Mouse (Mus musculus): ENCODE results near the gene Plekhg3. TPM values are rescaled to one million over a fixed set of nuclear protein-coding genes. Genes with fewer than 3 reads are reported as not detected.

Plekhg3 gene
- polyA plus RNA-seq, 1 experiment from 2014 or later, result 0.47 TPM

- no peak overlapping the region for H3K4me2 ChIP-seq (ENCODE audit: low read depth, low read length)
- H3K27ac ChIP-seq (ENCODE audit: low read depth, low read length), result no peak overlapping the region
- H3K4me1 ChIP-seq (ENCODE audit: control insufficient read depth, insufficient read depth, low read length), result no peaks in the 10 kb centered on the region
- H3K9me3 ChIP-seq (ENCODE audit: control insufficient read depth, low read length), result no peaks in the 10 kb centered on the region
- 76% methylated on average over 1 of the region's 1 CpGs for WGBS
- H3K4me3 ChIP-seq (ENCODE audit: low read depth, low read length), result no peak overlapping the region
- H3K9ac ChIP-seq (replicated peaks; ENCODE audit: low read depth, low read length), result no peak overlapping the region
- no peak for ATAC-seq (ENCODE audit: low read depth)
- no peaks in the 10 kb centered on the region for H3K27me3 ChIP-seq (ENCODE audit: control insufficient read depth, insufficient read depth, low read length)
- no peaks in the 10 kb centered on the region for H3K36me3 ChIP-seq (ENCODE audit: control insufficient read depth, insufficient read depth, low read length)
Observed at GRCm38 (mm10) chr12:76592213-76592612, 61.5 kb downstream of the Plekhg3 start.

- Histone ChIP-seq H3K27me3 (ENCODE audit: control insufficient read depth, insufficient read depth, low read length) (no peaks in the 10 kb centered on the region), H3K4me1 (ENCODE audit: control insufficient read depth, insufficient read depth, low read length) (no peaks in the 10 kb centered on the region), H3K4me3 (ENCODE audit: low read depth, low read length) (no peak overlapping the region), H3K4me2 (ENCODE audit: low read depth, low read length) (no peak overlapping the region), H3K36me3 (ENCODE audit: control insufficient read depth, insufficient read depth, low read length) (no peaks in the 10 kb centered on the region), H3K9ac (replicated peaks; ENCODE audit: low read depth, low read length) (no peak overlapping the region), H3K9me3 (ENCODE audit: control insufficient read depth, low read length) (no peaks in the 10 kb centered on the region), H3K27ac (ENCODE audit: low read depth, low read length) (no peak overlapping the region)
- 84% methylated on average over 6 of the region's 6 CpGs for WGBS
- ATAC-seq (ENCODE audit: low read depth), result no peak
Observed at GRCm38 (mm10) chr12:76593254-76593653, 62.6 kb downstream of the Plekhg3 start.

GRCm38 (mm10) chr12:76593839-76594322 is 63.2 kb downstream of the Plekhg3 start:
- ATAC-seq (ENCODE audit: low read depth), result peak; percentile 32; the same call in 1 of the 2 replicates
- no peak overlapping the region; the same call in 1 of the 2 replicates for H3K9ac ChIP-seq (replicated peaks; ENCODE audit: low read depth, low read length)
- H3K4me2 ChIP-seq (ENCODE audit: low read depth, low read length), result no peak overlapping the region
- H3K27me3 ChIP-seq (ENCODE audit: control insufficient read depth, insufficient read depth, low read length), result no peaks in the 10 kb centered on the region
- H3K4me1 ChIP-seq (ENCODE audit: control insufficient read depth, insufficient read depth, low read length), result no peaks in the 10 kb centered on the region
- no peak overlapping the region for H3K4me3 ChIP-seq (ENCODE audit: low read depth, low read length)
- no peak overlapping the region for H3K27ac ChIP-seq (ENCODE audit: low read depth, low read length)
- 13% methylated on average over 7 of the region's 7 CpGs for WGBS
- H3K36me3 ChIP-seq (ENCODE audit: control insufficient read depth, insufficient read depth, low read length), result no peaks in the 10 kb centered on the region
- H3K9me3 ChIP-seq (ENCODE audit: control insufficient read depth, low read length), result no peaks in the 10 kb centered on the region

- H3K9me3 ChIP-seq (ENCODE audit: control insufficient read depth, low read length), result no peaks in the 10 kb centered on the region
- no peaks in the 10 kb centered on the region for H3K27me3 ChIP-seq (ENCODE audit: control insufficient read depth, insufficient read depth, low read length)
- no peak overlapping the region for H3K4me3 ChIP-seq (ENCODE audit: low read depth, low read length)
- H3K27ac ChIP-seq (ENCODE audit: low read depth, low read length), result no peak overlapping the region
- no peaks in the 10 kb centered on the region for H3K36me3 ChIP-seq (ENCODE audit: control insufficient read depth, insufficient read depth, low read length)
- H3K4me2 ChIP-seq (ENCODE audit: low read depth, low read length), result no peak overlapping the region
- no peak overlapping the region for H3K9ac ChIP-seq (replicated peaks; ENCODE audit: low read depth, low read length)
- H3K4me1 ChIP-seq (ENCODE audit: control insufficient read depth, insufficient read depth, low read length), result no peaks in the 10 kb centered on the region
- WGBS, result 70% methylated on average over 3 of the region's 3 CpGs
- no peak for ATAC-seq (ENCODE audit: low read depth)
Observed at GRCm38 (mm10) chr12:76594556-76594955, 63.9 kb downstream of the Plekhg3 start.

GRCm38 (mm10) chr12:76595830-76596229 is 65.1 kb downstream of the Plekhg3 start:
- Histone ChIP-seq H3K4me3 (ENCODE audit: low read depth, low read length) (no peak overlapping the region), H3K27ac (ENCODE audit: low read depth, low read length) (no peak overlapping the region), H3K27me3 (ENCODE audit: control insufficient read depth, insufficient read depth, low read length) (no peaks in the 10 kb centered on the region), H3K4me1 (ENCODE audit: control insufficient read depth, insufficient read depth, low read length) (no peaks in the 10 kb centered on the region), H3K9ac (replicated peaks; ENCODE audit: low read depth, low read length) (no peak overlapping the region), H3K36me3 (ENCODE audit: control insufficient read depth, insufficient read depth, low read length) (no peaks in the 10 kb centered on the region), H3K9me3 (ENCODE audit: control insufficient read depth, low read length) (no peaks in the 10 kb centered on the region), H3K4me2 (ENCODE audit: low read depth, low read length) (no peak overlapping the region)
- ATAC-seq (ENCODE audit: low read depth), result no peak
- WGBS, result 75% methylated on average over 2 of the region's 2 CpGs

- H3K4me1 ChIP-seq (ENCODE audit: control insufficient read depth, insufficient read depth, low read length), result no peaks in the 10 kb centered on the region
- no peaks in the 10 kb centered on the region for H3K9me3 ChIP-seq (ENCODE audit: control insufficient read depth, low read length)
- H3K27me3 ChIP-seq (ENCODE audit: control insufficient read depth, insufficient read depth, low read length), result no peaks in the 10 kb centered on the region
- no peak overlapping the region for H3K4me3 ChIP-seq (ENCODE audit: low read depth, low read length)
- ATAC-seq (ENCODE audit: low read depth), result peak; percentile 57; the same call in 1 of the 2 replicates
- 58% methylated on average over 15 of the region's 15 CpGs for WGBS
- H3K9ac ChIP-seq (replicated peaks; ENCODE audit: low read depth, low read length), result no peak overlapping the region
- no peak overlapping the region for H3K4me2 ChIP-seq (ENCODE audit: low read depth, low read length)
- no peaks in the 10 kb centered on the region for H3K36me3 ChIP-seq (ENCODE audit: control insufficient read depth, insufficient read depth, low read length)
- no peak overlapping the region for H3K27ac ChIP-seq (ENCODE audit: low read depth, low read length)
Observed at GRCm38 (mm10) chr12:76596292-76597023, 65.8 kb downstream of the Plekhg3 start.

- H3K9ac ChIP-seq (replicated peaks; ENCODE audit: low read depth, low read length), result no peak overlapping the region
- no peak for ATAC-seq (ENCODE audit: low read depth)
- H3K9me3 ChIP-seq (ENCODE audit: control insufficient read depth, low read length), result no peaks in the 10 kb centered on the region
- no peaks in the 10 kb centered on the region for H3K4me1 ChIP-seq (ENCODE audit: control insufficient read depth, insufficient read depth, low read length)
- WGBS, result 87% methylated on average over 15 of the region's 15 CpGs
- no peak overlapping the region for H3K4me2 ChIP-seq (ENCODE audit: low read depth, low read length)
- no peak overlapping the region for H3K4me3 ChIP-seq (ENCODE audit: low read depth, low read length)
- no peaks in the 10 kb centered on the region for H3K36me3 ChIP-seq (ENCODE audit: control insufficient read depth, insufficient read depth, low read length)
- H3K27me3 ChIP-seq (ENCODE audit: control insufficient read depth, insufficient read depth, low read length), result no peaks in the 10 kb centered on the region
- H3K27ac ChIP-seq (ENCODE audit: low read depth, low read length), result no peak overlapping the region
Observed at GRCm38 (mm10) chr12:76597577-76598100, 66.9 kb downstream of the Plekhg3 start.

GRCm38 (mm10) chr12:76598196-76598928 is 67.7 kb downstream of the Plekhg3 start:
- no peak overlapping the region for H3K4me2 ChIP-seq (ENCODE audit: low read depth, low read length)
- ATAC-seq (ENCODE audit: low read depth), result no peak
- H3K27me3 ChIP-seq (ENCODE audit: control insufficient read depth, insufficient read depth, low read length), result no peaks in the 10 kb centered on the region
- no peaks in the 10 kb centered on the region for H3K9me3 ChIP-seq (ENCODE audit: control insufficient read depth, low read length)
- 81% methylated on average over 24 of the region's 24 CpGs for WGBS
- H3K36me3 ChIP-seq (ENCODE audit: control insufficient read depth, insufficient read depth, low read length), result no peaks in the 10 kb centered on the region
- no peak overlapping the region for H3K4me3 ChIP-seq (ENCODE audit: low read depth, low read length)
- H3K9ac ChIP-seq (replicated peaks; ENCODE audit: low read depth, low read length), result no peak overlapping the region
- no peak overlapping the region for H3K27ac ChIP-seq (ENCODE audit: low read depth, low read length)
- H3K4me1 ChIP-seq (ENCODE audit: control insufficient read depth, insufficient read depth, low read length), result no peaks in the 10 kb centered on the region

- Histone ChIP-seq H3K4me2 (ENCODE audit: low read depth, low read length) (no peak overlapping the region), H3K4me3 (ENCODE audit: low read depth, low read length) (no peak overlapping the region), H3K27ac (ENCODE audit: low read depth, low read length) (no peak overlapping the region), H3K27me3 (ENCODE audit: control insufficient read depth, insufficient read depth, low read length) (no peaks in the 10 kb centered on the region), H3K4me1 (ENCODE audit: control insufficient read depth, insufficient read depth, low read length) (no peaks in the 10 kb centered on the region), H3K9ac (replicated peaks; ENCODE audit: low read depth, low read length) (no peak overlapping the region), H3K36me3 (ENCODE audit: control insufficient read depth, insufficient read depth, low read length) (no peaks in the 10 kb centered on the region), H3K9me3 (ENCODE audit: control insufficient read depth, low read length) (no peaks in the 10 kb centered on the region)
- no peak for ATAC-seq (ENCODE audit: low read depth)
- WGBS, result 94% methylated on average over 9 of the region's 9 CpGs
Observed at GRCm38 (mm10) chr12:76603779-76604178, 73.1 kb downstream of the Plekhg3 start.
